Mouse (Mus musculus) thymus, postnatal 10 days (tissue): ENCODE measurements around the gene Gpr85.
"Not testable (repeated sequence)": the region's sequence is repeated elsewhere in the genome, so short reads cannot be mapped to it uniquely, and the experiment has no call there.

Experiments used
- DNase-seq, 2 experiments: peaks; one replicate each; pipeline ENCODE4 v3.0.0; 2021; ENCODE audit warnings: low spot score in 2 of 2

The Gpr85 gene

DNA sequence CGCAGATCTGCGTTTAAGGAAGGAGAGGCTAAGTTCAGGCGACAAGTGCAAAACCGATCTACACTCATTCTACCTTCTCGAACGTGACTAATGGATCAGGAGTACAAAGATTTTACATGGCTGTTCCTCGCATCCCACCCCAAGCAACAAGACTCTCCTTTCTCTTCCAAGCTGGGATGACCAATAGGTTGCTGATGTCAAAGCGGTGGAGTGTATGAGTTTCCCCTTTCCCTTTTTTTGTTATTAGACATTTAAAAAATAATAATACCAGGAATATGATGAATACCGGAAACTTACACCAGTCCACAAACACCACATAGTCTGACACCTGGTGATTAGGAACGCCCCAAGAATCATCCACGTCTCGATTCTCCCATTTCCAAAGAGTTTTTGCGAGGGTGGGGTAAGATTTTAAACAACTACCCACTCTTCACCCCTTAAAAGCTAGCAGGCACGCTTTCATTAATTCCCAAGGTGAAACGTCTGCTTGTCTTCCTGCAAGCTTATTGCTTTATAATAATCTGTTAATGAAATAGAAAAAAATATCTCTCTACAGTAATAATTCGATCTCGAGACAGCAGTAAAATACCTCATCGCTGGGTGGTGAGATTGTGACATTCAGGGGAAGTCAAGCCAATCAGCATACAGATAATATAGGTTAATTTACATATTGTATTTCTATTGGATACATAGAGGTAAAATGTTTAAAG lies at the start of gene Gpr85:
Gene Gpr85 (minus strand): TSS at position 598 of the 710 bp plus-strand sequence.
- no peak for DNase-seq

DNA sequence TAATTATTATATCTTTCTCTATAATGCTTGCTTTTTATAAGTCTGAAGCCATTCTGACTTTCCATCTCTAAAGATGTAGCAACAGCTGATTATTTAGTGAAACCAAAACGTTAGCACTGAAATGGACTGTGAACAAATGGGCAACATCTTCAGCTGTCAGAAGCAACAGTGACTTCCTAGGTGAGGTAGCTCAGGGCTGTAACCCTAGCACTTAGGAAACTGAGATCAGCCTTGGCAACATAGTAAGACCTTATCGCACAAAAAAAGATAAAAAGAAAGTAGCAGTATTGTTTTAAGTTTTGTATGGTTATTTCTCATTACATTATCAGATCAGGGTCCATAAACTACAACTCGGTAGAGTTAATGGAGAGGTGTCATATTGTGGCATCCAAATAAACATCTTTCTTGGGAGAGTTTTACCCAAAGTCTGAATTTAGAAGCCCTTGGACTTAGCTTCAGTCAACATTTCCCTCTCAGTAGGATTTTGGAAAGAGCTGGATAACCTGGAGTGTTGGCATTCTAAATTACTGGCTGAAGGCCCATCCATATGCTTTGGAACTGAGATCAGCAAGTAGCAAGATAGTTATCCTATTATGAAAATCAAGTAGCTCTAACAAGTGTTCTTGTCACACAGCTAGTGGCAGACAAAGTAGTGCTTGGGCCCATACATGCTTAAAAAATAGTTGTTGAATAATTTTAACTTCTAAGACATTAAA lies 45.3 kb upstream of the Gpr85 start:
- no peak for DNase-seq

DNA sequence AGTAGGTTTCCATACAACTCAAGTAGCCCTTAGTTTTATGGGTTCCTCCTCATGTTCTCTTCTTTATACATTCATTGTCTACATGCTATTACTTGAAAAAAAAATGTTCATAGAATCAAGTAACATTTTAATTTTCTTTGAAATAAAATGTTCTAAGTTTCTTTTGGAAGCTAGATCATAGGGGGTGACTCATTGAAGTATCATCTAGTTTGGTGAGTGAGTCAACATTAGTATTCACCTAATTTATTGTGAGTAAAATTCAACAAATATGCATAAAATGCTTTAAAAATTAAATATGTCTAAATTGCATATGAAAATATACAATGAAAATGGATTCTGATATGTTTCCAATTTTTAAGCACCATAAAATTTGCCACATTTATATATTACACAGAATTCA lies 43.2 kb upstream of the Gpr85 start:
- no peak for DNase-seq

DNA sequence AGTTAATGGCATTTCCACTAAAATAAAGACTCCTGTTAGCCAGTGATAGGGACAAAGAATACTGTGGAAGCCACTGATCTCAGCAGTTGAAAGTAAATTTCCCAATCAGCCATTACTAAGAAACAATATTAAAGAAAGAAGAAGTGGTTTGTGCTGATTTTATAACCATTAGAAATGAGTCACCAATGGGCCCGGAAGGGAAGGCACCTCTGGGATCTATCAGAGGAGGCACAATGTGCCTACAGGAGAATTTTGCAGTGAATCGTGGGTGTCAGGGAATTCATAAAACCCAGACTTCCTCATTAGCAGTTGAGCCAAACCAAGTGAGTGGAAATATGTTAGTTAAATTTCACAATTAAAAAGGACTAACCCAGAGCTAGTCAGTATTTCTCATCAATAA lies 34.2 kb upstream of the Gpr85 start:
- DNase-seq: no peak

DNA sequence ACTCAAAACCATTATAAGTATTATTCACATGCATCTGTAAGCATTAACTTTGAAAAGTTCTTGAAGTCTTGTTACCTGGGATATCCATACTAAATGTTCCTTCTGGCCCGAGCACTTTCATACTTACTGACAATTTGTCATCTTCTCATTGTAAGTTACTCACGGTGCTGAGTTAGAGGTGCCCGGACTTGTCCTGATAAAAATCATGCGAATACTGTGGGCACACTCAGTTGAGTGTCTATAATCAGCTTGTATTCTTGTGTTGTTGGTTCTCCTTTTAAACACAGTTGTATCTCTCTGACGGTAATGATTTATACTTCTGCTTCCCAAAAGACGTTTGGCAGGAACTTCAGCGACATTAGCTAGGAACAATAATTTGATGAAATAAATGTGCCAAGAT lies 32.3 kb upstream of the Gpr85 start:
- DNase-seq: no peak

DNA sequence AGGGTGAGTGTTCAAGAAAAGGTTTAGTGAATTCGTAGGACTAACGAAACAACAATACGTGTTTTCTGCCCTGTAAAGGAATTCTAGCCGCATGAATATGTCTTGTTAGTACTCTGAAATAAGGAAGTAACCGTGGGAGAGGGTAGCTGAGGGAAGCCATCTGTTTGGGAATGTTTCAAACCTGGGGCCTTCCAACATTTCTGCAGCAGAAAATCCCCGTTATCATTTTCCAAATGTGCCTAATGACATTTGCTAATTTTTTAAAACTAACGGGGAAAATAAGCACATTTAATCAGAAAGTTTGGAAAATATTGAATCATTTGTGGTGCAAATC lies 31.9 kb upstream of the Gpr85 start:
- DNase-seq: no peak

DNA sequence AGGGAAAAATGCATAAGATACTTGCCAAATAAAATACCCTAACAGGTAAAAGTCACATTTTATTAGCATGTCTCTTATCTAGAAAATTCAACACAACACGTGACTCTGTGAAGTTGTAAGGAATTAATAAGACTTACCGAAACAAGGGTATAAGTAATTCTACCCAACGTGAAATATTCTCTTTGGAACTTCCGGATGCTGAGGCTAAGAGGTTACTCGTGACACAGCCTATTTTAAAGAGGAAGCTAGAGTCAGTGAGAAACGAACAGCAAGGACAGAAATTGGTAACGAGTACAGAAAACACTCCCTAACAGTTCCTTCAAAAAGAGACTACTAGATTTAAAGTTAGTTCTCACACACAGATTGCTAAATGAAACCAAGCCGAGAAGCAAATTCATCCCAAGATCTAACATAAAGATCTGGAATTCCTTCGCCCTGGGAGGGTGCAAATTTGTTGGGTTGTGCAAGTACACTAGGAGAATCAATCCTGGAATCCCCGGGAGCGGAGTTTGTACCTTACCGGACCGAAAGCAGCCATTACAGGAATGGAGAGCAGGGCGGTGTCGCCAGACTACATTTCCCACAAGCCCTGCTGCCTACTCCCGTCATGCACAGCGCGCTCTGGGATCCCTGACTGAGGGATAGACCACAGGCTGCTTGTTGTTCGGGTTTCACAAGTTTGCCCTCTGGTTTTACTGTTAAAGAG lies 31.3 kb upstream of the Gpr85 start, which contains the start of gene 2610001J05Rik:
Gene 2610001J05Rik (minus strand): TSS at position 600 of the 706 bp plus-strand sequence.
- peak; percentile 82 for DNase-seq

DNA sequence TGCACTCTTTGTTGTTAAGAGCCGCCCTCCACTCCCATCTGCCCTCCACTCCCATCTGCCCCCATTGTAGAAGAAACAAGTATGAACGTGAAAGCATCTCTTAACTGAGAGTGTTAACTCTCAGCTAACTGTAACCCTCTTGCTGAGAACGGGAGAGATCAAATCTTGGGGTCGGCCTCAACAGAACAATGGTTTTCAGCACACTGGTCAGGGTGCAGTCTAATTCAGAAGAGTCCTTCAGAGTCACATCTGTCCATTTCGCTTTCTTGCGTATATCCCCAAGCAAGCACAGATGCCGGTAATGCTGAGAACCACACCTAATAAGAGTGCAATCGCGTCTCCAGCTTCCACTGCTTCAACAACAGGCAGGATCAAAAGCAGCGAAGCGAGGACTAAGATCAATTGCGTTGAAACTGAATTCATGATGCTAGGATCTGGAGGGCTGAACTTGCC lies 30.6 kb upstream of the Gpr85 start:
- DNase-seq: peak in 1 of 2 experiments; percentile 4

DNA sequence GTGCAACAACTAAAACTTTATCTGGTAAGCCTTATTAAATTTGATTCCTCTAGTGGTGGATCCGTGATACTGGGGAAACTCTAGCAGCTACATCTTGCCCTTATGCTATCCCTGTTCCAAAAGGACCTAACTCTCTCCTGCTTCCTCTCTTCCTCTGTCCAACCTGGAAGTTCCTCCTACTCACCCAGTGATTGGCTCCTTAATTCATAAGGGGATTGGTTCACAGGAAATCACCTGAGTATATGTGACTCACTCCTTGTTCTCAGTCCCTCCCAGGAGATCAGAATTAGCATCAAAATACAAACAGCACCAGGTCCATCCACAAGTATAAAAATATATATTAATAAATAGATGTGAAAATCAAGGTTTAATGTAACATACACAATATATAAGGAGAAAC lies 20.9 kb upstream of the Gpr85 start:
- DNase-seq: no peak

DNA sequence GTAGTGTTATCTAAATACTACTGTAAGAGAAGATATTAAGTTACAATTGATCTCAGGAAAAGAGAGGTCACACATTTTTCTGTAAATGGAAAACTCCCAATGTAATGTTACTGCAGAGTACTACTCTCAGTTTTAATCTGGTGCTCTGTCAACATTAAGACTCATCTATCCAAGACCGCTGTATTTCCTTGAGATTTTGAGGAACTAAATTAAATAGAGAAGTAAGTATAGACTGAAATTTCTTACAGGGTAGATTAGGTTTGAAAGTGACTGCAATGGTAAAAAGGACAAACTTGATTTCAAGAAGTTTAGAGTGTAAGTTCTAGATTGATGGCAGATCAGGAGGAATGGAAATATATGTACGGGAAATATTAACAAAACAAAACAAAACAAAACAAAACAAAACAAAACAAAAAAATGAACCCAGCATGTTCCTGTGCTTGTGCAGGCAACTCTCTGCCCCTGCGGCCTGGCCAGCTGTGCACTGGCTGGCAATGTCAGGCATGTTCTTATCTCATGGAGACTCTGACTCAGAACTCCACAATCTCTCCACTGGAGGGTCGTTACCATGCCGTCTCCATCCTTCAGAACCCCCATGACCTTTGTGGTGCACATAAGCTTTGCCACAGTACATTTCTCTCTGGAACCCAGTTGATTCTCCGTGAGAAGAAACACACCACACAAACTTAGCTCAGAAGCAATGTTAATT lies 20.3 kb upstream of the Gpr85 start:
- DNase-seq: no peak

DNA sequence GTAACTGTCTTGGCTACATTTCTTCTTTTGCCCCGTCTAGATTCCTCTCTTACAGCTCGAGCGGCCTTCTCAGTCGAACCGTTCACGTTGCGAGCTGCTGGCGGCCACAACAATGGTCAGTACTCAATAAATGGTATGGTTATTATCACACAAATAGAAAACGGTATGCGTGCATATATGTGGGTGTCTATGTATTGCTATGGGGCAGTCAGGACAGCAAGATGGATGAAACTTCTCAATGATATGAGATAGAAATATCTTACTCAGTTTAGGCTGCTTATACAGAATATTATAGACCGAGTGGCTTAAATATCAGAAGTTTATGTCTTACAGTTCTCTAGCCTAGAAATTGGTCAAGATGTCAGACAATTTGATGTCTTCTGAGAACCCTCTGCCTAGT lies 14.5 kb upstream of the Gpr85 start:
- no peak for DNase-seq

DNA sequence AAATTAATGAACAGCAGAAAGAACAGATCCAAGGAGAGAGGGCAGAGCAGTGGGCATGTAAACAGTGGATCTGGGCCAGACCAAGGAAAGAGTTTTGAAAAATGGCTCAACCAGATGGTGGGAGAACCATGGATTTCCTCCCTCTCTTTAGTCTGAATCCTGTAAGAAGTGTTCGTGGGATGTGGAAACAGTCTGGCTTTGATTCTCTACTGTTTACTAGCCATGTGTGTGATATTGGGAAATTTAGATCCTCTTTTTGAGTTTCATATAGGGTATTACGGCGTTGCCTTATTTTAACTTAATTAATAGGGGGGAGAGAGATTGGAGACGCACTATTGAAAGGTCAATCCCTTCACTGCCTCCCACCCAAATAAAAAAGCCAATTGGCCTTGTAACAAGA lies 13.5 kb upstream of the Gpr85 start:
- no peak for DNase-seq

DNA sequence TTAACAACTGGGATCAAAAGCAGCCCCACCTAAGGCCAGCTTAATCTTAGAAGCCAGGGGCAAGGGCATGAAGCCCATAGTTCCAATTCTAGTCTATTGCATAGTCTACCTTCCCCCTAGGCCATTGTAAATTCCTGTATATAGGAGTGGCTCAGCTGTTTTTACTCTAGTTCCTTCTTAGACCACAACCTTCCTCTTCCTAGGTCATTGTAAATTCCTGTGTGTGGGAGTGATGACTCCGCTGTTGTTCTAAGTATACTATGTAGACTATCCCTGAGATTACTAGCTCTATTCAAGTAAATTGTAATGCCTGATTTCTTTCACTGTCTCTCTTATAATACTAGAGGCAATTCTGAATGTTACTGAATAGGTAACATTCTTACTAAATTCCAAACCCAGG lies 6.3 kb upstream of the Gpr85 start:
- not testable (repeated sequence) for DNase-seq

DNA sequence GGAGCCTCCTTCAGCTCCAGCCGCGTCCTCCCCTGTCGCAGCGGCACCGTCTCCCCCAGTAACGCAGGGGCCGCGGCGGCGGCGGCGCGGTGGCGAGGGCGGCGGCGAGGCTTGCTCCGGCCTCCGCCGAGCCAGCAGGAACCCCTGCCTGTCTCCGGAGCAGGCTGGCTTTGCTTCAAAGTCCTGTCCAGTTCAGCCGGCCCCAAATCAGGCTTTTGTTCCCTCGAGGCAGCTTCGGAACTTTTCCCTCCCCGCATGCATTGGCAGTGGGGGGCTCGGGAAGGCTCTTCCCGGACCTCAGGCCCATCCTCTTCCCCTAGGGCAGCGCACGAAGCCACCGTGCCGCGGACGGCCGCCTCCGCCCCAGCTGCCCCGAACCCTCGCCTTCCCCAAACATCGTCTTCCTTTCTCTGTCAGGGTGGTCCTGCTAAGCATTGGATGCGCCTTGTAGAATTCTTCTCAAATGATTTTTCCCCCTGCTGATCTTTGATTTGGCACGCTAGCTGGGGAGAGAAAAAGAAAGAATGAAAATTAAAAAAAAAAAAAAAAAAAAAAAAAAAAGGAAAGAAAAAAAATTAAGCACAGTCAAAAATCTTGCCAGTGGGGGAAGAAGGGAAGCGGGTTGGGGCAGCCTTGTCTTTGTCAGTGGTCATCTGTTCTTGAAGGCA lies 931 bp downstream of the Gpr85 start:
- DNase-seq: peak; percentile 3 to 20

DNA sequence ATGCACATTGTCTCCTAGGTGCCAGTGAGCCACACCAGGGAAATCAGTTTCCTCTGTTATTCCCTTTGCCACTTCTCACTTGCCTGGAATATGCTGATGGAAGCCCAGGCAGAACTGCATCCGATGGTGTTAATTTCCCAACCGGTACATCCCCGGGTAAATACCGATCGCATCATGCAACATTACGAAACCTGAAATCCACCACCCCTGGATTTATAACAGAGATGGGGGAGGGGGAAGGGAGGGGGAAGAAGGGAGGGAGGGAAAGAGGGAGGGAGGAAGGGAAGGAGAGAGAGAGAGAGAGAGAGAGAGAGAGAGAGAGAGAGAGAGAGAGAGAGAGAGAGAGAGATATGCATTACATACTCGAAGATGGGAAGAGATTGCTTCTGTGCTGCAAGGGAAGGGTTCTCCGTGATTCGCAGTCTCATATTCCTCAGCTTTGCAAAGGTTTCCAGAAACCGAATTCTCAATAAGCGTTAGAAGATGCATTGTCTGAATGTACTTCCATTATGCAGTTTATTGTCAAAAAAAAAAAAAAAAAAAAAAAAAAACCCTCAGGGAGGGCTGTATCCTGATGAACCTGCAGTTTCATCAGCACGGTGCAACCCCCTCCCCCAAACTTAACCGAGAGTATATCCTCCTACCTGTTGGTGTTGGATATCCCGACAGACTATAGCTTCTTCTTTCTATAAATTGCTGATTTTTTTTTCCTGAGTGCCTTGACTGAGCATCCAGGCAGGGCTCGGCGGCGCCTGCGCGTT lies 1.6 kb downstream of the Gpr85 start:
- DNase-seq: no peak

DNA sequence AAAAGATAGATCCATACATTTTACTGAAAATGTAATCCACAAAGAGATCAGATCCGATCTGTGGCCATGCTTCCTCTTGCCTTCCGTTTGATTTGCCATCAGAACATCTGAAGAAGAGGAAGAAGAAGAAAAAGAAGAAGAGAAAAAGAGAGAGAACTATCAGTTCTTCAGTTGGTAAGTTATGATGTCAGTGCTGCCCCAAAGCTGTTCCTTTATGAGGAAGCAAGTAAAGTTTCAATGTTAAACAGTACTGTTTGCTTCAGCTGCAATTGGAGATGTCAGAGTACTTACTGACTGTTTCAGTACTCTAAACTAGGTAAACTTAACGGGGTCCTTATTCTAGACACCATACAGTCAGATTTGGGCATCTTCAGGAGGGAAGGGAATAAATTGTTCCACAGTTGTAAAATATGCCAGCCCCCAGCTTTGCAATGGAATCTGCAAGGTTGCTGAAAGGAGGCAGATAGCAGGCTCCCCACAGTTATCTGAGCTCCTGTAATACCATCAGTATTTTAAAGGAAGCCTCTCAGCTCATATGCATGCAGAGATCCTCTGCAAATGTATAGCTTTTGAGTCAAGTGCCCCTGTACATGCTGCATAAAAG lies 2.7 kb downstream of the Gpr85 start:
- DNase-seq: no peak

DNA sequence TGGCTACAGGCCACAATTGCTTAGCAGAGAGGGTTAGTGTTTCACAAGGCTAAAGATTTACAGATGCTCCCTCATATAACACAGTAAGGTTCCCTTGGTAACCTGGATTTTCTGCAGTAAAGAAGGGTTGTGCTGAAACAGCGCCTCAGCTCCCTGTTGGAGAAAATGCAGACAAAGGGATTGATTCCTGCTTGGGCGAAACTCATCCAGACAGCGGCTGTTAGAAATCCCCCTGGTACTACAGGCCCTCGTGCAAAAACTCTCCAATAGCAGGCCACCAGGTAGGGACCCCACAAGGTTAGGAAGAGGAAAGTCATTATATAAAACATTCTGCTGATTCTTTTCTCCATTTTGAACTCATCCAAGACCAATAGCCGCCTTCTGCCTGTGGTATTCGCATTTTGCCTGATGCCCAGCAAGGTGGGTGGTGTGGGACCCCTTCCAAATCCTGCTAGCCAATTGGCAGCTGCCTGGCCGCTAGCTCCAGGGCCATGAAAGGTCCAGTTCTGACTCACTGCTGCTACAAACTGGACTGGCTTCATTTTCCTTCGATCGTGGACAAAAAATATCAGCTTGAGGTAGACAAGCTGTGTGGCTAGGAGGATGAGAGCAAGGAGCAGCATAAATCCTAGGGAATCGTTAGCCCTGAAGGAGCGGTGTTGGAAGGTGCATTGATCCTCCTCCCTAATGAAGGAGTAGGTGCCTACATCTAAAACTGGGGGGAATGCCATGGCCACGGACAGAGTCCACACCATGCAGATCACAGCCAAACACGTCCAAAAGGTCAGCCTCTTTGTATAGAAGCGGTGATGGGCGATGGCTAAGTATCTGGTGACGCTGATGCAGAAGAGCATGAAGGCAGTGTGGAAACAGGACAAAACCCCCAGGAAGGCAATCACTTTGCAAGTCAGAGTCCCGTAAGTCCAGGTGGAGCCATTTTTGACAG lies 3.7 kb downstream of the Gpr85 start:
- no peak for DNase-seq

DNA sequence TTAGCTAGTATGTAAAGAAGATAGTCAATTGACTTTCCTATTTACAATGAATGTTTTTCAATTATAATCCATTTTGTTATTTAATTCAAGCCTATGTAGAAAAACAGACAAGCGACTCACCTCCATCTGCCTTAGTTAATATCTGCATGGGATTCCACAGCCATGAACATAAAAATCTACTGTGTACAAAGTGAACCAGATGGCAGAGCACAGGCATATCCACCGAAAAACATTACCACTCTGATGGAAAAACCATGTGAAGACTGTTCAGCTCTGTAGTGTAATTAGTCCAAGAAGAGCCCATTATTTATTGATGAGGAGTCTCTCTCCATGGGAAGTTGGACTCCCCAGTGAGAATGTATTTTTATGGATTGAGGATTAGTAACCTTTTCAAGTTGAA lies 7.0 kb downstream of the Gpr85 start:
- no peak for DNase-seq

DNA sequence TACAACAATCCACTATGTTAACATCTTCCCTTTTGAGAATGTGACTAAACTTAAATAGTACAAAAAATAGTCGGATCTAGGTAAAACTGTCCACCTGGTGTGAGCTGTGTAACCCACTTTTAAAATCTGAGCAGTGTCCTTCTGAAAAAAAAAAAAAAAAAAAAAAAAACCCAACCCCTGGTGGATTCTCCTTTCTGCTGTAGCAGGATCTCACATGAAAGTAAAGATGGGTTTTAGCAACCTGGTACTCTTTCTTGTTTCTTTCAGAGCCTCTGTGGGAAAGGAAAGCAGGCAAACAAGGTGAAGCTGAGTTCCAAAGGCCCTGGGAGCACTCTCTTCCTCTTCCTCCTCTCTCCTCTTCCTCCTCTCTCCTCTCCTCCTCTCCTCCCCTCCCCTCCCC lies 10.9 kb downstream of the Gpr85 start:
- DNase-seq: no peak
